Mouse (Mus musculus) hematopoietic stem cell, adult 5-6 weeks (primary cell): Measurements from ENCODE around the gene Oxct2a. TPM values are rescaled to one million over a fixed set of nuclear protein-coding genes. Genes with fewer than 3 reads are reported as not detected.
"Not testable (repeated sequence)": the region's sequence is repeated elsewhere in the genome, so short reads cannot be mapped to it uniquely, and the experiment has no call there.

Source experiments
- ATAC-seq, 2 experiments: fragments of 125-278 bp in 1 of 2; replicated peaks in 1 of 2; 2 replicates each; pipeline ENCODE4 v1.8.0; 2016 to 2017; ENCODE audit warnings: inconsistent platforms in 2 of 2, mild to moderate bottlenecking in 2 of 2, moderate number of reproducible peaks in 2 of 2, low read depth in 1 of 2, moderate TSS enrichment in 1 of 2; ENCODE audit not compliant: low FRiP score in 2 of 2, poor library complexity in 2 of 2, severe bottlenecking in 2 of 2, insufficient read depth in 1 of 2, low TSS enrichment in 1 of 2
- total RNA-seq: library from RNA; stranded (forward); fragments of 172-1452, 232-1000 nt; gene quantifications from 2 replicates; pipeline ENCODE4 v1.2.3, GENCODE M21; 2017

Gene Oxct2a
- total RNA-seq, 1 experiment from 2014 or later = not detected

- ATAC-seq = no peak
Measured at GRCm38 (mm10) chr4:123327630-123328029, 4.2 kb upstream of the Oxct2a start.

- no peak for ATAC-seq
Measured at GRCm38 (mm10) chr4:123326087-123326486, 2.7 kb upstream of the Oxct2a start.

GRCm38 (mm10) chr4:123322910-123323309, 524 bp downstream of the Oxct2a start:
- peak; percentile 30 to 39; a peak in 2 of 4 replicates for ATAC-seq

- ATAC-seq = no peak
Measured at GRCm38 (mm10) chr4:123314497-123314896, 8.9 kb downstream of the Oxct2a start.

- peak; percentile 82 to 89 for ATAC-seq
Measured at GRCm38 (mm10) chr4:123313010-123313409, 10.4 kb downstream of the Oxct2a start.

- ATAC-seq = no peak
Measured at GRCm38 (mm10) chr4:123311845-123312244, 11.6 kb downstream of the Oxct2a start.

GRCm38 (mm10) chr4:123308292-123308691, 15.1 kb downstream of the Oxct2a start:
- ATAC-seq = no peak

- ATAC-seq = no peak
Measured at GRCm38 (mm10) chr4:123306999-123307398, 16.4 kb downstream of the Oxct2a start.

- peak; percentile 67 to 78 for ATAC-seq
Measured at GRCm38 (mm10) chr4:123305789-123306188, 17.6 kb downstream of the Oxct2a start.

GRCm38 (mm10) chr4:123298980-123299670, 24.3 kb downstream of the Oxct2a start:
- no peak for ATAC-seq

- no peak for ATAC-seq
Measured at GRCm38 (mm10) chr4:123298226-123298625, 25.2 kb downstream of the Oxct2a start.

GRCm38 (mm10) chr4:123297195-123297960, 26.1 kb downstream of the Oxct2a start:
- no peak for ATAC-seq

- no peak for ATAC-seq
Measured at GRCm38 (mm10) chr4:123296148-123296534, 27.3 kb downstream of the Oxct2a start.

- ATAC-seq = no peak
Measured at GRCm38 (mm10) chr4:123295516-123296147, 27.8 kb downstream of the Oxct2a start.

- ATAC-seq = not testable (repeated sequence)
Measured at GRCm38 (mm10) chr4:123295026-123295425, 28.4 kb downstream of the Oxct2a start.

GRCm38 (mm10) chr4:123293661-123294443, 29.6 kb downstream of the Oxct2a start:
- no peak for ATAC-seq

- ATAC-seq = no peak
Measured at GRCm38 (mm10) chr4:123292989-123293388, 30.4 kb downstream of the Oxct2a start.
